Mouse (Mus musculus) G1E (cell line): ENCODE results near the gene Dab1.

Source experiments
- CTCF ChIP-seq: IDR thresholded peaks from 2 replicates; pipeline ENCODE4 v1.5.1; 2012; ENCODE audit warnings: low read depth, low read length, inconsistent platforms, mixed read lengths
- GATA1 ChIP-seq: IDR thresholded peaks from 2 replicates; pipeline ENCODE4 v1.6.1; 2012; ENCODE audit warnings: borderline replicate concordance, low read length, inconsistent platforms, mixed read lengths
- POLR2AphosphoS5 ChIP-seq: IDR thresholded peaks from 2 replicates; pipeline ENCODE4 v1.6.1; 2012; ENCODE audit warnings: low read depth, low read length, inconsistent platforms; ENCODE audit not compliant: insufficient replicate concordance
- TAL1 ChIP-seq: conservative IDR thresholded peaks from 2 replicates; pipeline ENCODE4 v1.6.1; 2012; ENCODE audit warnings: low read depth, low read length, inconsistent platforms, mixed read lengths

- TF ChIP-seq CTCF (no peak), GATA1 (no peak), TAL1 (no peak), POLR2AphosphoS5 (no peak)
Observed at GRCm38 (mm10) chr4:103896806-103897205, 277.6 kb downstream of the Dab1 start.
